Mouse (Mus musculus) intestine, embryonic 16.5 days (tissue): ENCODE measurements around the gene Ppp1cc. TPM values are rescaled to one million over a fixed set of nuclear protein-coding genes. Genes with fewer than 3 reads are reported as not detected.

ENCODE experiments used
- ATAC-seq: fragments of 200-750 bp; cut with Nextera tagmentation; 2 replicates; pipeline ENCODE4 v1.8.0; 2017; ENCODE audit warnings: moderate TSS enrichment, moderate library complexity
- H3K27ac ChIP-seq: fragments of 300-500 bp; sonication (generic); 2 replicates; pipeline ENCODE4 v1.5.1; 2014; ENCODE audit warnings: mild to moderate bottlenecking, low read length
- H3K27me3 ChIP-seq: fragments of 300-500 bp; sonication (generic); replicated peaks from 2 replicates; pipeline ENCODE4 v1.6.1; 2014; ENCODE audit warnings: low read length, control low read depth, mixed read lengths; ENCODE audit not compliant: control insufficient read depth, insufficient read depth
- H3K36me3 ChIP-seq: fragments of 300-500 bp; sonication (generic); 2 replicates; pipeline ENCODE4 v1.6.1; 2014; ENCODE audit warnings: low read length, control low read depth; ENCODE audit not compliant: control insufficient read depth, insufficient read depth
- H3K4me1 ChIP-seq: fragments of 300-500 bp; sonication (generic); 2 replicates; pipeline ENCODE4 v1.6.1; 2014; ENCODE audit warnings: low read length, control low read depth, mixed read lengths; ENCODE audit not compliant: control insufficient read depth, insufficient read depth
- H3K4me2 ChIP-seq: fragments of 300-500 bp; sonication (generic); 2 replicates; pipeline ENCODE4 v1.6.1; 2014; ENCODE audit warnings: low read depth, low read length, control low read depth
- H3K4me3 ChIP-seq: fragments of 300-500 bp; sonication (generic); 2 replicates; pipeline ENCODE4 v1.5.1; 2014; ENCODE audit warnings: mild to moderate bottlenecking, low read length
- H3K9ac ChIP-seq: fragments of 300-500 bp; sonication (generic); 2 replicates; pipeline ENCODE4 v1.6.1; 2014; ENCODE audit warnings: low read depth, low read length
- H3K9me3 ChIP-seq: fragments of 300-500 bp; sonication (generic); 2 replicates; pipeline ENCODE4 v1.6.1; 2016; ENCODE audit warnings: low read length, control low read depth; ENCODE audit not compliant: control insufficient read depth
- WGBS: fragments of 180-500 bp; shearing (Covaris S2); extraction: QIAGEN DNeasy Blood & Tissue Kit; methylation state at CpG from one replicate; pipeline ENCODE4 v1.1.7; 2014; 5-methylcytosine and 5-hydroxymethylcytosine counted together
- polyA plus RNA-seq: library from polyadenylated mRNA; unstranded; fragments of >200 nt; fragmentation: Nextera tagmentation; extraction: Ambion mirVana; gene quantifications from 2 replicates; pipeline ENCODE4 v1.2.1, GENCODE M21; 2015

The Ppp1cc gene
- polyA plus RNA-seq, 1 experiment from 2014 or later, result 215 TPM

DNA sequence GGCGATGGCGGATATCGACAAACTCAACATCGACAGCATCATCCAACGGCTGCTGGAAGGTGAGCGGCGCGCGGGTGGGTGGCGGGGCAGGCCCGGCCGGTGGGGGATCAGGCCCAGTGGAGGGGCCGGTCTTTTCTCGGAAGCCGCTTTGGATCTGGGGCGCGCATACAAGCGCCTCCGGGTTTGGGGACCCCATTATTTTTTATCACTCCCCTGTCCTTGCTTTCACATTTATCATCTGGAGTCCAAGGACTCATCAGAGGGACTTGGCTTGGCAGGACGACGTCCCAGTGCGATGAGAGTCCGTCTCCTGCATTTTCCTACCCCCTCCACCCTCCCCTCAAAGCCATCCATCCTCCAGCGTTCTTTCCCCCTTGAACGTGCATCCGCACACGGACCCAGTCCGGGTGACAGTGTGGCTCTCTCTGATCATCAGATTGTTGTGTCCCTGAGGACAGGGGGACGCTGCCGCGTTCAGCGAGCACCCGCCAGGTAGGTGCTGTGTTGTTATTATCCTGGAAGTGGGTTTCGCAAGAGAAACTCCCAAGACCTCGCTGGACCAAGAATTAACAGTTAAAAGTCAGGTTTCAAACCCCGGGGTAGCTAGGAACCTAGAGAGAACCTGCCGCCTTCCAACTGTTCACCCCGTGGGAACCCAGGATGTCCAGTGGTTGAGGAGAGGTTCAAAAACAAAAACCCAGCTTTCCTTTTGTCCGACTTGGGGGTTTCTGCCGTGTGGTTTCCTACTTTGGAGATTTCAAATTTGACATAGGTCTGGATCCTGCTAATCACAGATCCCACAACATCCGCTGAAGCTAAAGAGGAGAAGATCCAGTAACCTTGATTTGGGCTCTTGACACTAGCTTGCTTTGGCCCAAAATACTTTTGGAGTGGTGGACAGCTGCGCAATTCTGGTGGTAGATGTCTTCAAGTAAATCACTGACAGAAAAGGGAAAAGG, 758 bp downstream of the Ppp1cc start:
- peaks cover 7% of the 10 kb centered on the region; the same call in 1 of the 2 replicates for H3K36me3 ChIP-seq
- H3K27ac ChIP-seq, result peak overlapping the region; percentile 61
- H3K27me3 ChIP-seq, result no peaks in the 10 kb centered on the region
- H3K9ac ChIP-seq, result peak overlapping the region; percentile 88
- ATAC-seq, result peak; percentile 17
- WGBS, result 1% methylated on average over 42 of the region's 42 CpGs
- peaks cover 69% of the 10 kb centered on the region for H3K4me1 ChIP-seq
- no peaks in the 10 kb centered on the region for H3K9me3 ChIP-seq
- H3K4me2 ChIP-seq, result peak overlapping the region; percentile 71
- H3K4me3 ChIP-seq, result peak overlapping the region; percentile 67

DNA sequence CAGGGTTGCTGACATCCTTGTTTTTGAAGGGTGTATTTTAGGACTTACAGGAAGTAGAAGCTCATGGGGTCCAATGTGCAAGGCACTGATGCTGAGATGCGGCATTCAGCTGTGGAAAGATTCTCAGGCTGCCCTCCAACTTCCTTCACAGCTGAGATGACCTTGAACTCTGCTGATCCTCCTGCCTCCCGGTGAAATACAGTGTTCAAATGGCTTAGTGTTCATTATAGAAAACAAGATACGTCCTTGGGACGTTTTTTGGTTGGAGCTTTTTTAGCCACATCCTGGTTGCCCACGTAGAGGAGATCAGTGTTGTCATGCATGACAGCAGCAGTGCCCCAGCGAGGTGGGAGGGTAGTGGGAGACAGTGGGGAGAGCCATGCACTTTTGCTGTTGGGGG, 5.1 kb downstream of the Ppp1cc start:
- Histone ChIP-seq H3K27ac (no peak overlapping the region), H3K9me3 (no peaks in the 10 kb centered on the region)

DNA sequence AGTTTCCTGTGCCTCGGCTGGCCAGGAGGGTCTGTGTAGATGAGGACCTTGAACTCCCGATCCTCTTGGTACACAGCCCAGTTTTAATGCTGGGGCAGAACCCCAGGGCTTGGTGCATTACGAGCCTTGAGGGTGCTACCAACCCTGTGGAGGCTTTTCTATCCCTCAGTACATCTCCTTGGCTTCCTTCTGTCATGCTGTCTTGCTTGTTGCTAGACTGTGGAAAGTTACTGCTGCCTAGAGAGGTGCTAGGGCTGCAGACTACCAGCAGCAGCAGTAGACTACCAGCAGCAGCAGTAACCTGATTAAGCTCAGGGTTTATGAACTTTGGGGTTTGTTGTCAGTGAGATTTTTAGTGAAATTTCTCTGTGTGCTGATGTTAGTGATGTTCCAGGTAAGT, 5.9 kb downstream of the Ppp1cc start:
- Histone ChIP-seq H3K9ac (peak overlapping the region; percentile 5; the same call in 1 of the 2 replicates), H3K4me3 (no peak overlapping the region), H3K27ac (no peak overlapping the region), H3K4me2 (no peak overlapping the region), H3K9me3 (no peaks in the 10 kb centered on the region), H3K4me1 (peaks cover 49% of the 10 kb centered on the region), H3K36me3 (peaks cover 14% of the 10 kb centered on the region; the same call in 1 of the 2 replicates), H3K27me3 (no peaks in the 10 kb centered on the region)
- 47% methylated on average over 3 of the region's 3 CpGs for WGBS
- ATAC-seq, result no peak

More for the DNA sequence above, 5.1 kb downstream of the Ppp1cc start:
- peaks cover 49% of the 10 kb centered on the region for H3K4me1 ChIP-seq
- H3K36me3 ChIP-seq, result peaks cover 9% of the 10 kb centered on the region; the same call in 1 of the 2 replicates
- ATAC-seq, result no peak
- 0 out of 2 replicates have a peak overlapping the region, but pooled peaks have one; percentile 11 for H3K4me2 ChIP-seq
- H3K27me3 ChIP-seq, result no peaks in the 10 kb centered on the region
- H3K4me3 ChIP-seq, result no peak overlapping the region
- no peak overlapping the region for H3K9ac ChIP-seq
- WGBS, result 49% methylated on average over 6 of the region's 6 CpGs

DNA sequence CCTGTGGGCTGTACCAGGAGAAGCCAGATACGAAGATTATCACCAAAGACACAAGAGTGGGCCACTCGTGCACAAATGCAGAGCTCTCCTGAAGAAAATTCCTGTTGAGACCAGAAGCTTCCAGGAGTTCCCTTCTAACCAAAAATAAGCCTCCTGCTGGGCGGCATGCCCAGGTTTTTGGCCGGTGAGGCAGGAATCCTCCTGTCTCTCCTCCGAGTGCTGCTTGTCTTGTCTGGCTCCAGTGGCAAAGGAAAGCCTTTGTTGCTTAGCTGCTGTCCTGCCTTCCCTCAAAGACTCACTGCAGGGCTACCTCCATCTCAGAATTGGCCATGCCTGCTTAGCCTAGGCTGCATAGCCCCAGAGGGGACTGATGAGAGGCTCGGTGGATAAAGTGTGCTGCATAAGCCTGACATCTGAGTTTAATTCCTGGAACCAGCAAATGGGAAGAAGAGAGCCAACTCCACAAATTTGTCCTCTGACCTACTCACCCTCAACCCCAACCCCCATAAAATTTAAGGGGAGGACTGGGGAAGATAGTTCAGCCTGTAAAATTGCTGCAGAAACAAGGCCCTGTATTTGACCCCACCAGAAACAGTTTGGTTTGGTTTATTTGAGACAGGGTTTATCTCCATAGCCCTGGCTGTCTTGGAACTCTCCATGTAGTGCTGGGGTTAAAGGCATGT, 7.3 kb downstream of the Ppp1cc start:
- peaks cover 19% of the 10 kb centered on the region; the same call in 1 of the 2 replicates for H3K36me3 ChIP-seq
- 56% methylated on average over 6 of the region's 6 CpGs for WGBS
- no peaks in the 10 kb centered on the region for H3K9me3 ChIP-seq
- no peaks in the 10 kb centered on the region for H3K27me3 ChIP-seq
- H3K4me3 ChIP-seq, result no peak overlapping the region
- no peak for ATAC-seq
- peaks cover 39% of the 10 kb centered on the region for H3K4me1 ChIP-seq
- no peak overlapping the region for H3K4me2 ChIP-seq
- H3K27ac ChIP-seq, result no peak overlapping the region
- H3K9ac ChIP-seq, result no peak overlapping the region; the same call in 1 of the 2 replicates

DNA sequence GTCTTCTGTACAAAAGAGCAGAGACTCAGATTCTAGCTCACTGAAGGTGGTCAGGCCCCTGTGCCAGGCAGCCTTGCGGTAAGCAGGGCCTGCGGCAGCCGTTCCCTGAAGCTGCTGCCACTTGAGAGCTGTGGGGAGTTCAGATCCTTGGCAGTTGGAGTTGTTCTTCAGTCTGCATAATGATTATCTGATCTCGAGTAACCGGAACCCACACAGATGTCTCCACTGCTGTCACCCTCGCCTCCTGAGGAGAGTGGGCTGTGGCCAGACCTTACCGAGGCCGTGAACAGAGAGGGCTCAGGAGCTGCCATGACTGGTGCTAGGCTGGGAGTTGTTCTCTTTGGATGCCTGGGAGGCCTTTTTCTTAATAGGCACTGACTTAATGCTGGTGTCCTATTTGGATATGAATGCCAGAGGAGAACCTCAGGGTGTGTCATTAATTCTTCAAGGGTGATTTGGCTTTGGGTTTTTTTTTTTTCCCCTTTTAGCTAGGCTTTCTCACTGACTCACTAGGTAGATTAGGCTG, 8.6 kb downstream of the Ppp1cc start:
- Histone ChIP-seq H3K36me3 (peaks cover 29% of the 10 kb centered on the region; the same call in 1 of the 2 replicates), H3K4me3 (no peak overlapping the region), H3K27me3 (no peaks in the 10 kb centered on the region), H3K9ac (no peak overlapping the region), H3K4me1 (peaks cover 26% of the 10 kb centered on the region), H3K4me2 (no peak overlapping the region), H3K27ac (no peak overlapping the region), H3K9me3 (no peaks in the 10 kb centered on the region)
- ATAC-seq, result no peak
- WGBS, result 58% methylated on average over 8 of the region's 8 CpGs

DNA sequence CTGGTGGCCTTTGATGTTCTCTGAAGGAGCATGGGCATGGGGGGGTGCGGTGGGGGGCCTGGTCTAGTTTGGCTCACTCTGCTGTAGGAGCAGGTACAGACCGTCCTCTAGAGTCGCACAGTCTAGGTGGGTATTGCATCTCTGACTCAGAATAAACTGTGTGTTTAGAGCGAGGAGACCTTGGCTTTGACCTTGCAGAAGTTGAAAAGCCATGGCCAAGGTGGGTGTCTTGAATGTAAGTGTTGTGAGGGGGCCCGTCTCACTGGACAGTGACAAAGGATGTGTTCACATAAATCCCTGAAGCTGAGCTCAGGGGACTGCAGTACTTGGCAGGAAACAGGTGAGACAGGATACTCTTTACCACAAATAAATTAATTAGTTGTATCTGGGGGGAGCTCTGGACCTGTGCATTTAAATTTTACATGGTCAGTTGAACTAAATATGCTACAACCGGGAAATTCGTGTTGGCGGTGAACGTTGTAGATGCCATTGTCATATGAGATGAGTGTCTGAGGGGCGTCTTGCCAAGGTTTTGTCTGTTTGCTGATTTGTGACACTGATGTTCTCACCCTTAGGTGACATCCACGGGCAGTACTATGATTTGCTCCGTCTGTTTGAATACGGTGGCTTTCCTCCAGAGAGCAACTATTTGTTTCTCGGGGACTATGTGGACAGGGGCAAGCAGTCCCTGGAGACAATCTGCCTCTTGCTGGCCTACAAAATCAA, 10.4 kb downstream of the Ppp1cc start:
- ATAC-seq, result no peak
- Histone ChIP-seq H3K9me3 (no peaks in the 10 kb centered on the region), H3K36me3 (peaks cover 34% of the 10 kb centered on the region), H3K4me3 (no peak overlapping the region), H3K4me1 (peaks cover 10% of the 10 kb centered on the region), H3K27ac (no peak overlapping the region), H3K27me3 (no peaks in the 10 kb centered on the region), H3K4me2 (no peak overlapping the region), H3K9ac (no peak overlapping the region)
- WGBS, result 88% methylated on average over 13 of the region's 14 CpGs

DNA sequence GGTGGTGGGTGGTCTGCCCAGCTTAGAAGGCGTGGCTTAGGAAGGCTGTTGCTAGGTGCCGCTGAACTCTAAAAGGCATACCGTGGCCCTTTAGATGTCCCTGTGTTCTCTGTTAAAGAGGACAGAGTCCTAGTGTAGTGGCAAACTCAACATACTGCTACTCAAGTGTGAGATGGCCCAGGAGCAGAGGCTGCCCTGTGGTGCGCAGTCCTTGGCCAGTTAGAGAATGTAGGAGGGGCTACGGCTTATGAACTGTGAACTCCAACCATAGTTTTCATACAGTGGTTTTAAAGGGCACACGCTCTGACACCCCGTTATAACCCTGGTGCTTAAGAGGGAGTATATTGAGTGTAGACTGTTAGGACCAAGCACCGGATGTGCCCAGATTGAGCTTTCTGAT, 13.0 kb downstream of the Ppp1cc start:
- ATAC-seq, result 0 out of 2 replicates have a peak, but pooled peaks have one; percentile 2
- Histone ChIP-seq H3K27me3 (no peaks in the 10 kb centered on the region), H3K4me2 (no peak overlapping the region), H3K9me3 (no peaks in the 10 kb centered on the region), H3K9ac (no peak overlapping the region), H3K4me1 (0 out of 2 replicates have a peak, but pooled peaks cover 2% of the 10 kb centered on the region), H3K36me3 (peaks cover 44% of the 10 kb centered on the region), H3K27ac (no peak overlapping the region), H3K4me3 (no peak overlapping the region)
- WGBS, result 94% methylated on average over 8 of the region's 8 CpGs

DNA sequence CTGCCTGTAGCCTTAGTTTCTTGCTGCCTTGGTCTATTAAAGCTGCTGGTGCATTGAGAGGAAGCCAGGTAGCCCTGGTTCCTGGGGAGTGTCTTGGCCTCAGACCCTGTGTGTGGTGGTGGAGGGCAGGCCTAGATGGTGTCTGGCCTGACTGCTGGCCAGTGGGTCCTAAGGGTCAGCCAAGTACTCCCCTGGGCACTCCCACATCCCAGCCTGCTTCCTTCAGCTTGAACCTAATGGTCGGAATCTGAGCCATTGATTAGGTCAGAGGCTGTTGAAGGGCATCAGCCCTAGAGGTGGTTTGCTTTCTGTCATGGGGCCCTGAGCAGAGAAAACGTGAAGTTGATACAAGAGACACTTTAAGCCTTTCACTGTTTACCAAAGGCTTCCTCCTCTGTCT, 17.3 kb downstream of the Ppp1cc start:
- Histone ChIP-seq H3K4me3 (no peak overlapping the region), H3K9ac (no peak overlapping the region), H3K9me3 (no peaks in the 10 kb centered on the region), H3K4me1 (no peaks in the 10 kb centered on the region), H3K27ac (no peak overlapping the region), H3K36me3 (peaks cover 32% of the 10 kb centered on the region), H3K27me3 (no peaks in the 10 kb centered on the region), H3K4me2 (no peak overlapping the region)
- WGBS, result 39% methylated on average over 2 of the region's 2 CpGs
- peak; percentile 50; the same call in 1 of the 2 replicates for ATAC-seq
